Mouse (Mus musculus) neural tube, embryonic 13.5 days (tissue): Measurements from ENCODE around the gene Gal3st2. TPM values are rescaled to one million over a fixed set of nuclear protein-coding genes. Genes with fewer than 3 reads are reported as not detected.
"Not testable (repeated sequence)": the region's sequence is repeated elsewhere in the genome, so short reads cannot be mapped to it uniquely, and the experiment has no call there.

Experiments used
- ATAC-seq: fragments of 200-750 bp; cut with Nextera tagmentation; 2 replicates; pipeline ENCODE4 v1.8.0; 2017; ENCODE audit warnings: low read depth, mild to moderate bottlenecking, moderate TSS enrichment, moderate library complexity
- H3K27ac ChIP-seq: fragments of 300-500 bp; sonication (generic); replicated peaks from 2 replicates; pipeline ENCODE4 v1.5.1; 2015; ENCODE audit warnings: moderate library complexity, mild to moderate bottlenecking, inconsistent platforms
- H3K27me3 ChIP-seq: fragments of 300-500 bp; sonication (generic); 2 replicates; pipeline ENCODE4 v1.6.1; 2015; ENCODE audit warnings: mild to moderate bottlenecking, inconsistent platforms
- H3K36me3 ChIP-seq: fragments of 300-500 bp; sonication (generic); 2 replicates; pipeline ENCODE4 v1.6.1; 2015; ENCODE audit warnings: mild to moderate bottlenecking, inconsistent platforms
- H3K4me1 ChIP-seq: fragments of 300-500 bp; sonication (generic); replicated peaks from 2 replicates; pipeline ENCODE4 v1.6.1; 2015; ENCODE audit warnings: inconsistent platforms
- H3K4me2 ChIP-seq: fragments of 300-500 bp; sonication (generic); 2 replicates; pipeline ENCODE4 v1.6.1; 2015; ENCODE audit warnings: inconsistent platforms, mild to moderate bottlenecking, moderate library complexity
- H3K4me3 ChIP-seq: fragments of 300-500 bp; sonication (generic); 2 replicates; pipeline ENCODE4 v1.5.1; 2015; ENCODE audit warnings: mild to moderate bottlenecking, inconsistent platforms
- H3K9ac ChIP-seq: fragments of 300-500 bp; sonication (generic); 2 replicates; pipeline ENCODE4 v1.6.1; 2015; ENCODE audit warnings: moderate library complexity, mild to moderate bottlenecking, inconsistent platforms
- H3K9me3 ChIP-seq: fragments of 300-500 bp; sonication (generic); 2 replicates; pipeline ENCODE4 v1.6.1; 2016; ENCODE audit warnings: inconsistent platforms
- WGBS: fragments of 180-500 bp; shearing (Covaris S2); methylation state at CpG from one replicate; pipeline ENCODE4 v1.1.7; 2015; 5-methylcytosine and 5-hydroxymethylcytosine counted together
- polyA plus RNA-seq: library from polyadenylated mRNA; unstranded; fragments of >200 nt; fragmentation: Nextera tagmentation; extraction: Ambion mirVana; gene quantifications from 2 replicates; pipeline ENCODE4 v1.2.1, GENCODE M21; 2015

The Gal3st2 gene
- polyA plus RNA-seq, 1 experiment from 2014 or later: not detected

- not testable (repeated sequence) for H3K9ac ChIP-seq, H3K4me1 ChIP-seq, H3K27me3 ChIP-seq, H3K4me2 ChIP-seq, H3K4me3 ChIP-seq, H3K36me3 ChIP-seq, H3K27ac ChIP-seq, ATAC-seq, H3K9me3 ChIP-seq
- 50% methylated on average over 1 of the region's 1 CpGs for WGBS
Measured at GRCm38 (mm10) chr1:93890936-93891335, 29.8 kb downstream of the Gal3st2 start.

DNA sequence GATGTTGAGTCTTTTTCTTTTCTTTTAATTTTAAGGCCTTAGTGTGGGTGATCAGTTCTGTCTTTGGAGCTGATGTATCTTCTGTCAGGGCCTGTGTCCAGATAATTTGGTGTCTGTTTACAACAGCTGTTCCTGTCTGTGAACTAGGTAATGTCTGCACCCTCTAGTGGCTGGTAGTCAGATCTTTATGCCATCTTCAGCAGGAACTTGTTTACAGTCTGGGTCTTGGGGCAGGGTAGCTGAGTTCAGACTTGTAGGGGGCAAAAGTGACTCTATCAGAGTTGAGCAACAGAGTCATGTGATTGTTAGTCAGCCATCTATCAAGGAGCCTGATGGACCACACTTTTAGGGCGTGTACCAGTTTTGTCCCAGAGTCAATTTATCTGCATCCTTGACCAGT lies 36.3 kb downstream of the Gal3st2 start:
- WGBS: no CpG with 5 or more reads among the region's 1 CpGs
- H3K4me3 ChIP-seq: not testable (repeated sequence)

GRCm38 (mm10) chr1:93901291-93901690 lies 40.2 kb downstream of the Gal3st2 start:
- not testable (repeated sequence) for H3K36me3 ChIP-seq, H3K4me1 ChIP-seq, H3K4me3 ChIP-seq, H3K27ac ChIP-seq, ATAC-seq, H3K9me3 ChIP-seq, H3K4me2 ChIP-seq, H3K9ac ChIP-seq, H3K27me3 ChIP-seq
- 57% methylated on average over 3 of the region's 5 CpGs for WGBS

More for the DNA sequence above, 36.3 kb downstream of the Gal3st2 start:
- not testable (repeated sequence) for H3K4me1 ChIP-seq, H3K9me3 ChIP-seq, H3K4me2 ChIP-seq, H3K27ac ChIP-seq, H3K36me3 ChIP-seq, ATAC-seq, H3K9ac ChIP-seq, H3K27me3 ChIP-seq

- not testable (repeated sequence) for H3K9me3 ChIP-seq, H3K9ac ChIP-seq, ATAC-seq, H3K4me1 ChIP-seq, H3K4me3 ChIP-seq, H3K27me3 ChIP-seq, H3K4me2 ChIP-seq, H3K36me3 ChIP-seq, H3K27ac ChIP-seq
- 87% methylated on average over 4 of the region's 5 CpGs for WGBS
Measured at GRCm38 (mm10) chr1:93906690-93907089, 45.6 kb downstream of the Gal3st2 start.

GRCm38 (mm10) chr1:93908977-93909586 lies 48.0 kb downstream of the Gal3st2 start:
- not testable (repeated sequence) for H3K4me2 ChIP-seq, H3K9me3 ChIP-seq, ATAC-seq, H3K27me3 ChIP-seq, H3K4me1 ChIP-seq, H3K4me3 ChIP-seq, H3K9ac ChIP-seq, H3K27ac ChIP-seq, H3K36me3 ChIP-seq
- no CpG with 5 or more reads among the region's 11 CpGs for WGBS

- WGBS: no CpG with 5 or more reads among the region's 2 CpGs
- not testable (repeated sequence) for H3K4me3 ChIP-seq, H3K27ac ChIP-seq, H3K4me2 ChIP-seq, H3K36me3 ChIP-seq, H3K9ac ChIP-seq, H3K27me3 ChIP-seq, H3K9me3 ChIP-seq, H3K4me1 ChIP-seq, ATAC-seq
Measured at GRCm38 (mm10) chr1:93911877-93912276, 50.8 kb downstream of the Gal3st2 start.

- ATAC-seq, H3K9me3 ChIP-seq, H3K27ac ChIP-seq, H3K4me3 ChIP-seq, H3K4me1 ChIP-seq, H3K36me3 ChIP-seq, H3K27me3 ChIP-seq, H3K4me2 ChIP-seq, H3K9ac ChIP-seq: not testable (repeated sequence)
- 75% methylated on average over 3 of the region's 3 CpGs for WGBS
Measured at GRCm38 (mm10) chr1:93917160-93917559, 56.1 kb downstream of the Gal3st2 start.

- H3K4me1 ChIP-seq, H3K36me3 ChIP-seq, ATAC-seq, H3K27me3 ChIP-seq, H3K4me2 ChIP-seq, H3K9ac ChIP-seq, H3K27ac ChIP-seq, H3K9me3 ChIP-seq, H3K4me3 ChIP-seq: not testable (repeated sequence)
- WGBS: 91% methylated on average over 2 of the region's 2 CpGs
Measured at GRCm38 (mm10) chr1:93918011-93918410, 56.9 kb downstream of the Gal3st2 start, which contains the start of gene Gal3st2b. Gene Gal3st2b (plus strand): TSS chr1:93918311.

DNA sequence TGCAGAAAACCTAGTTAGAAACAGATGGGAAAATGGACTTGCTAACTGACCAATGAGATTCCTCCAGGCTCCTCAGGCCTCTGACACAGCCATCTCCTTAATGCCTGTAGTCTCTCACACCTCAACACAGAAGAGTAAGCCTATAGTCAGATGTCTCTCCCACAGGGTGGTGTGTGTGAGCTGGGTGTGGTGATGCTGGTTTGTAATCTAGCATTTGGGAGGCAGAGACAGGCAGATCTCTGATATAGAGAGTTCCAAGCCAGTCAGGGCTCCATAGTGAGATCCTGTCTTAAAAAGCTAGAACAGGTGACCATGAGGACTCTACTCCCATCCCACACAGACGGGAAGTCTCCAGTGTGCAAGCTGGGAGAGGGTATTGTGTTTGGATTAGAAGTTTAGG lies 57.7 kb downstream of the Gal3st2 start:
- WGBS: 88% methylated on average over 1 of the region's 1 CpGs
- H3K4me2 ChIP-seq, H3K9me3 ChIP-seq, H3K27me3 ChIP-seq, H3K36me3 ChIP-seq, H3K9ac ChIP-seq, H3K4me3 ChIP-seq, H3K4me1 ChIP-seq, H3K27ac ChIP-seq, ATAC-seq: not testable (repeated sequence)

GRCm38 (mm10) chr1:93919321-93919720 lies 58.2 kb downstream of the Gal3st2 start:
- WGBS: 83% methylated on average over 3 of the region's 3 CpGs
- H3K4me3 ChIP-seq, H3K4me2 ChIP-seq, H3K27ac ChIP-seq, H3K9ac ChIP-seq, H3K4me1 ChIP-seq, H3K36me3 ChIP-seq, H3K27me3 ChIP-seq, ATAC-seq, H3K9me3 ChIP-seq: not testable (repeated sequence)

- H3K4me1 ChIP-seq, H3K27ac ChIP-seq, ATAC-seq, H3K9ac ChIP-seq, H3K36me3 ChIP-seq, H3K4me3 ChIP-seq, H3K27me3 ChIP-seq, H3K4me2 ChIP-seq, H3K9me3 ChIP-seq: not testable (repeated sequence)
- 90% methylated on average over 3 of the region's 3 CpGs for WGBS
Measured at GRCm38 (mm10) chr1:93922609-93923008, 61.5 kb downstream of the Gal3st2 start.

GRCm38 (mm10) chr1:93923098-93923497 lies 62.0 kb downstream of the Gal3st2 start:
- not testable (repeated sequence) for H3K4me3 ChIP-seq, H3K4me1 ChIP-seq, ATAC-seq, H3K9ac ChIP-seq, H3K27ac ChIP-seq, H3K36me3 ChIP-seq, H3K9me3 ChIP-seq, H3K4me2 ChIP-seq, H3K27me3 ChIP-seq
- 63% methylated on average over 2 of the region's 2 CpGs for WGBS
